ENCODE assay signal across 19 mouse cellular contexts in genomic region chr10:77752312-77752711, GRCm38 (mm10). TPM values are rescaled to one million over a fixed set of nuclear protein-coding genes. Genes with fewer than 3 reads are reported as not detected.
"Had no signal": no experiment of that assay in that cellular context is flagged by ENCODE, and none has a peak within 500 bp of the region (broad histone marks: within the 10 kb centered on the region; RNA-seq: fewer than 3 reads in every experiment).

No protein-coding gene starts in this region.

RNA-seq across cellular contexts. Expression of gene Gm9736, which starts 1.2 kb away (rescaled TPM):
- total RNA-seq: layer of hippocampus, adult 18-20 months; layer of hippocampus, postnatal 25 days; left cerebral cortex, adult 18-20 months; left cerebral cortex, postnatal 25 days; megakaryocyte, adult 5-6 weeks; monocyte, adult 5-6 weeks; neutrophil, adult 5-6 weeks had no signal
- polyA plus RNA-seq: kidney, embryonic 15.5 days; limb, embryonic 10.5 days; limb, embryonic 13.5 days; liver, embryonic 13.5 days; liver, embryonic 16.5 days; lung, embryonic 15.5 days; midbrain, embryonic 12.5 days; midbrain, embryonic 15.5 days; myocyte; neural tube, embryonic 13.5 days; stomach, embryonic 16.5 days; thymus, adult 2 months had no signal

RNA-seq across cellular contexts. Expression of gene Gm3233, which starts 7.2 kb away (rescaled TPM):
- total RNA-seq: layer of hippocampus, adult 18-20 months; layer of hippocampus, postnatal 25 days; left cerebral cortex, adult 18-20 months; left cerebral cortex, postnatal 25 days; megakaryocyte, adult 5-6 weeks; monocyte, adult 5-6 weeks; neutrophil, adult 5-6 weeks had no signal
- polyA plus RNA-seq: kidney, embryonic 15.5 days; limb, embryonic 10.5 days; limb, embryonic 13.5 days; liver, embryonic 13.5 days; liver, embryonic 16.5 days; lung, embryonic 15.5 days; midbrain, embryonic 12.5 days; midbrain, embryonic 15.5 days; myocyte; neural tube, embryonic 13.5 days; stomach, embryonic 16.5 days; thymus, adult 2 months had no signal

RNA-seq across cellular contexts. Expression of gene Gm18596, which starts 9.9 kb away (rescaled TPM):
- total RNA-seq: layer of hippocampus, adult 18-20 months; layer of hippocampus, postnatal 25 days; left cerebral cortex, adult 18-20 months; left cerebral cortex, postnatal 25 days; megakaryocyte, adult 5-6 weeks; monocyte, adult 5-6 weeks; neutrophil, adult 5-6 weeks had no signal
- polyA plus RNA-seq: kidney, embryonic 15.5 days; limb, embryonic 10.5 days; limb, embryonic 13.5 days; liver, embryonic 13.5 days; liver, embryonic 16.5 days; lung, embryonic 15.5 days; midbrain, embryonic 12.5 days; midbrain, embryonic 15.5 days; myocyte; neural tube, embryonic 13.5 days; stomach, embryonic 16.5 days; thymus, adult 2 months had no signal

RNA-seq across cellular contexts. Expression of gene Gm3238, which starts 18.8 kb away (rescaled TPM):
- total RNA-seq: layer of hippocampus, adult 18-20 months; layer of hippocampus, postnatal 25 days; left cerebral cortex, adult 18-20 months; left cerebral cortex, postnatal 25 days; megakaryocyte, adult 5-6 weeks; monocyte, adult 5-6 weeks; neutrophil, adult 5-6 weeks had no signal
- polyA plus RNA-seq: kidney, embryonic 15.5 days; limb, embryonic 10.5 days; limb, embryonic 13.5 days; liver, embryonic 13.5 days; liver, embryonic 16.5 days; lung, embryonic 15.5 days; midbrain, embryonic 12.5 days; midbrain, embryonic 15.5 days; myocyte; neural tube, embryonic 13.5 days; stomach, embryonic 16.5 days; thymus, adult 2 months had no signal

RNA-seq across cellular contexts. Expression of gene Gm7138, which starts 24.4 kb away (rescaled TPM):
- total RNA-seq: layer of hippocampus, adult 18-20 months; layer of hippocampus, postnatal 25 days; left cerebral cortex, adult 18-20 months; left cerebral cortex, postnatal 25 days; megakaryocyte, adult 5-6 weeks; monocyte, adult 5-6 weeks; neutrophil, adult 5-6 weeks had no signal
- polyA plus RNA-seq: kidney, embryonic 15.5 days; limb, embryonic 10.5 days; limb, embryonic 13.5 days; liver, embryonic 13.5 days; liver, embryonic 16.5 days; lung, embryonic 15.5 days; midbrain, embryonic 12.5 days; midbrain, embryonic 15.5 days; myocyte; neural tube, embryonic 13.5 days; stomach, embryonic 16.5 days; thymus, adult 2 months had no signal
